Mouse (Mus musculus): ENCODE data around the gene Twnk. TPM values are rescaled to one million over a fixed set of nuclear protein-coding genes. Genes with fewer than 3 reads are reported as not detected.

Gene Twnk
- polyA plus RNA-seq (2014; fragmentation: Illumina TruSeq; extraction: RNeasy Lipid Tissue Mini Kit (QIAGEN cat#74804); ENCODE audit: low read depth, low replicate concordance): 4.6 TPM

GRCm38 (mm10) chr19:45005444-45005843, at the start of gene Twnk:
Gene Twnk, plus strand, starts transcription at chr19:45005663.

GRCm38 (mm10) chr19:44988831-44989566, 16.5 kb upstream of the Twnk start, which contains the start of gene Sema4g:
Gene Sema4g, plus strand, starts transcription at chr19:44989101.

GRCm38 (mm10) chr19:45005957-45006712, 672 bp downstream of the Twnk start, which contains the start of gene Mrpl43:
Gene Mrpl43, minus strand, starts transcription at chr19:45006442.

GRCm38 (mm10) chr19:45014335-45014971, 9.0 kb downstream of the Twnk start, which contains the start of gene Lzts2:
Gene Lzts2, plus strand, starts transcription at chr19:45014414.

GRCm38 (mm10) chr19:45045651-45046050, 40.2 kb downstream of the Twnk start, which contains the start of gene Pdzd7:
Gene Pdzd7, minus strand, starts transcription at chr19:45045717.

GRCm38 (mm10) chr19:45047417-45047934, 42.0 kb downstream of the Twnk start, which contains the start of gene Sfxn3:
Gene Sfxn3, plus strand, starts transcription at chr19:45047503.

Other genes starting within 250 kb of the Twnk start
- gene Pax2, start 249.6 kb upstream of the Twnk start, polyA plus RNA-seq (2014; fragmentation: Illumina TruSeq; extraction: RNeasy Lipid Tissue Mini Kit (QIAGEN cat#74804); ENCODE audit: low read depth, low replicate concordance): not detected
- 48.4 TPM for gene Slf2, start 74.5 kb upstream of the Twnk start, polyA plus RNA-seq (2014; fragmentation: Illumina TruSeq; extraction: RNeasy Lipid Tissue Mini Kit (QIAGEN cat#74804); ENCODE audit: low read depth, low replicate concordance)
- 50.9 TPM for gene Sema4g, start 16.6 kb upstream of the Twnk start, polyA plus RNA-seq (2014; fragmentation: Illumina TruSeq; extraction: RNeasy Lipid Tissue Mini Kit (QIAGEN cat#74804); ENCODE audit: low read depth, low replicate concordance)
- 13.8 TPM for gene Mrpl43, start 779 bp downstream of the Twnk start, polyA plus RNA-seq (2014; fragmentation: Illumina TruSeq; extraction: RNeasy Lipid Tissue Mini Kit (QIAGEN cat#74804); ENCODE audit: low read depth, low replicate concordance)
- 11.9 TPM for gene Lzts2, start 8.8 kb downstream of the Twnk start, polyA plus RNA-seq (2014; fragmentation: Illumina TruSeq; extraction: RNeasy Lipid Tissue Mini Kit (QIAGEN cat#74804); ENCODE audit: low read depth, low replicate concordance)
- gene Pdzd7, start 40.1 kb downstream of the Twnk start, polyA plus RNA-seq (2014; fragmentation: Illumina TruSeq; extraction: RNeasy Lipid Tissue Mini Kit (QIAGEN cat#74804); ENCODE audit: low read depth, low replicate concordance): 6.2 TPM
- gene Sfxn3, start 41.8 kb downstream of the Twnk start, polyA plus RNA-seq (2014; fragmentation: Illumina TruSeq; extraction: RNeasy Lipid Tissue Mini Kit (QIAGEN cat#74804); ENCODE audit: low read depth, low replicate concordance): 30.7 TPM
- gene Kazald1, start 69.6 kb downstream of the Twnk start, polyA plus RNA-seq (2014; fragmentation: Illumina TruSeq; extraction: RNeasy Lipid Tissue Mini Kit (QIAGEN cat#74804); ENCODE audit: low read depth, low replicate concordance): 0.44 TPM
- gene Tlx1, start 145.0 kb downstream of the Twnk start, polyA plus RNA-seq (2014; fragmentation: Illumina TruSeq; extraction: RNeasy Lipid Tissue Mini Kit (QIAGEN cat#74804); ENCODE audit: low read depth, low replicate concordance): not detected
- not detected for gene Lbx1, start 230.1 kb downstream of the Twnk start, polyA plus RNA-seq (2014; fragmentation: Illumina TruSeq; extraction: RNeasy Lipid Tissue Mini Kit (QIAGEN cat#74804); ENCODE audit: low read depth, low replicate concordance)

Data from sigmoid colon, adult 10 weeks (tissue).